ENCODE assay signal across 8 mouse cellular contexts in genomic region chr8:70898661-70899198, GRCm38 (mm10). TPM values are rescaled to one million over a fixed set of nuclear protein-coding genes. Genes with fewer than 3 reads are reported as not detected.
DNase-seq lines count a peak whose midpoint lies in the region; ATAC-seq and TF ChIP-seq lines count a peak whose summit lies in the region.

No protein-coding gene starts in this region.

- WGBS in heart, embryonic 10.5 days: 50% methylated on average over 2 of the region's 2 CpGs
- WGBS in limb, embryonic 14.5 days: 36% methylated on average over 2 of the region's 2 CpGs
- 30% methylated on average over 2 of the region's 2 CpGs for WGBS in stomach, embryonic 16.5 days

- no peak overlapping the region for H3K4me3 ChIP-seq in heart, embryonic 10.5 days
- no peak overlapping the region for H3K4me3 ChIP-seq in limb, embryonic 14.5 days (replicated peaks; ENCODE audit: low read length)
- H3K4me3 ChIP-seq in stomach, embryonic 16.5 days (replicated peaks; ENCODE audit: low read length): no peak overlapping the region

- H3K36me3 ChIP-seq in heart, embryonic 10.5 days: peaks cover 27% of the 10 kb centered on the region
- H3K36me3 ChIP-seq in limb, embryonic 14.5 days (ENCODE audit: control insufficient read depth, insufficient read depth, low read length): peaks cover 22% of the 10 kb centered on the region
- H3K36me3 ChIP-seq in stomach, embryonic 16.5 days (ENCODE audit: control insufficient read depth, insufficient read depth, low read length): peaks cover 16% of the 10 kb centered on the region; the same call in 1 of the 2 replicates

- H3K9me3 ChIP-seq in heart, embryonic 10.5 days: no peaks in the 10 kb centered on the region
- no peaks in the 10 kb centered on the region for H3K9me3 ChIP-seq in limb, embryonic 14.5 days (ENCODE audit: control insufficient read depth, low read length)
- H3K9me3 ChIP-seq in stomach, embryonic 16.5 days (replicated peaks; ENCODE audit: control insufficient read depth, low read length): no peaks in the 10 kb centered on the region

- peak overlapping the region; percentile 67; the same call in 1 of the 2 replicates for H3K9ac ChIP-seq in limb, embryonic 14.5 days (ENCODE audit: low read depth, low read length, severe bottlenecking)
- H3K9ac ChIP-seq in stomach, embryonic 16.5 days (ENCODE audit: low read length): peak overlapping the region; percentile 54

- TF ChIP-seq POLR2A in limb, embryonic 14.5 days (IDR thresholded peaks at IDR 0.05; ENCODE audit: borderline replicate concordance, extremely low read depth, insufficient read depth, insufficient read length): no peak

- ATAC-seq in limb, embryonic 14.5 days (ENCODE audit: low FRiP score, low read depth): no peak
- ATAC-seq in stomach, embryonic 16.5 days (ENCODE audit: insufficient read depth, low FRiP score): no peak

- H3K4me2 ChIP-seq in limb, embryonic 14.5 days (replicated peaks; ENCODE audit: low read depth, low read length, severe bottlenecking): no peak overlapping the region
- no peak overlapping the region for H3K4me2 ChIP-seq in stomach, embryonic 16.5 days (ENCODE audit: low read depth, low read length)

- 0 out of 2 replicates have a peak overlapping the region, but pooled peaks have one; percentile 99 for H3K27ac ChIP-seq in heart, embryonic 10.5 days
- no peak overlapping the region for H3K27ac ChIP-seq in limb, embryonic 14.5 days (replicated peaks; ENCODE audit: low read depth, low read length)
- H3K27ac ChIP-seq in stomach, embryonic 16.5 days (ENCODE audit: low read length): no peak overlapping the region

- DNase-seq in heart, embryonic 10.5 days (ENCODE audit: low spot score): no peak
- no peak for DNase-seq in heart, adult 9 months (ENCODE audit: low spot score in 2 of 2)
- peak; percentile 41 for DNase-seq in thymus, postnatal 4 days
- no peak for DNase-seq in thymus, adult 18-20 months
- DNase-seq in limb, embryonic 14.5 days (ENCODE audit: low spot score): no peak
- no peak for DNase-seq in layer of hippocampus, adult 11-12 months (ENCODE audit: low spot score)
- DNase-seq in urinary bladder, postnatal 4 days (ENCODE audit: low spot score in 2 of 2): no peak

- H3K4me1 ChIP-seq in heart, embryonic 10.5 days: peaks cover 19% of the 10 kb centered on the region
- H3K4me1 ChIP-seq in limb, embryonic 14.5 days (ENCODE audit: control insufficient read depth, insufficient read depth, low read length): peaks cover 6% of the 10 kb centered on the region; the same call in 1 of the 2 replicates
- H3K4me1 ChIP-seq in stomach, embryonic 16.5 days (ENCODE audit: control insufficient read depth, insufficient read depth, low read length): peaks cover 10% of the 10 kb centered on the region

- peaks cover 30% of the 10 kb centered on the region for H3K27me3 ChIP-seq in heart, embryonic 10.5 days (ENCODE audit: insufficient read depth, poor library complexity, severe bottlenecking)
- H3K27me3 ChIP-seq in limb, embryonic 14.5 days (ENCODE audit: control insufficient read depth, insufficient read depth, low read length): no peaks in the 10 kb centered on the region
- H3K27me3 ChIP-seq in stomach, embryonic 16.5 days (ENCODE audit: control insufficient read depth, insufficient read depth, low read length): no peaks in the 10 kb centered on the region; the same call in none of the 2 replicates

RNA-seq across cellular contexts. Expression of gene Rpl18a, which starts 1.5 kb away (rescaled TPM):
- polyA plus RNA-seq in heart, embryonic 10.5 days (2016; fragmentation: Nextera tagmentation; extraction: Ambion mirVana): 2,378 and 2,634 TPM in 2 replicates
- 5,343 and 6,042 TPM in 2 replicates for polyA plus RNA-seq in limb, embryonic 14.5 days (2012; rRNA removed)
- polyA plus RNA-seq in limb, embryonic 14.5 days (2014; fragmentation: Nextera tagmentation; extraction: Ambion mirVana): 5,732 and 5,809 TPM in 2 replicates
- 3,565 and 3,656 TPM in 2 replicates for polyA plus RNA-seq in stomach, embryonic 16.5 days (2015; fragmentation: Nextera tagmentation; extraction: Ambion mirVana)

RNA-seq across cellular contexts. Expression of gene Slc5a5, which starts 6.2 kb away (rescaled TPM):
- 0.07 and 0.29 TPM in 2 replicates for polyA plus RNA-seq in heart, embryonic 10.5 days (2016; fragmentation: Nextera tagmentation; extraction: Ambion mirVana)
- 1.4 and 1.9 TPM in 2 replicates for polyA plus RNA-seq in limb, embryonic 14.5 days (2012; rRNA removed)
- 0.19 and 0.83 TPM in 2 replicates for polyA plus RNA-seq in limb, embryonic 14.5 days (2014; fragmentation: Nextera tagmentation; extraction: Ambion mirVana)
- 8.2 and 13.8 TPM in 2 replicates for polyA plus RNA-seq in stomach, embryonic 16.5 days (2015; fragmentation: Nextera tagmentation; extraction: Ambion mirVana)

RNA-seq across cellular contexts. Expression of gene Map1s, which starts 7.0 kb away (rescaled TPM):
- polyA plus RNA-seq in heart, embryonic 10.5 days (2016; fragmentation: Nextera tagmentation; extraction: Ambion mirVana): 49.6 and 58.4 TPM in 2 replicates
- polyA plus RNA-seq in limb, embryonic 14.5 days (2012; rRNA removed): 63.7 and 96.8 TPM in 2 replicates
- 45.6 and 47.6 TPM in 2 replicates for polyA plus RNA-seq in limb, embryonic 14.5 days (2014; fragmentation: Nextera tagmentation; extraction: Ambion mirVana)
- 39.8 and 41.4 TPM in 2 replicates for polyA plus RNA-seq in stomach, embryonic 16.5 days (2015; fragmentation: Nextera tagmentation; extraction: Ambion mirVana)

RNA-seq across cellular contexts. Expression of gene Ccdc124, which starts 25.0 kb away (rescaled TPM):
- 120 and 143 TPM in 2 replicates for polyA plus RNA-seq in heart, embryonic 10.5 days (2016; fragmentation: Nextera tagmentation; extraction: Ambion mirVana)
- polyA plus RNA-seq in limb, embryonic 14.5 days (2012; rRNA removed): 49.2 and 58.9 TPM in 2 replicates
- 96.2 and 97.2 TPM in 2 replicates for polyA plus RNA-seq in limb, embryonic 14.5 days (2014; fragmentation: Nextera tagmentation; extraction: Ambion mirVana)
- polyA plus RNA-seq in stomach, embryonic 16.5 days (2015; fragmentation: Nextera tagmentation; extraction: Ambion mirVana): 85.6 and 89.6 TPM in 2 replicates

RNA-seq across cellular contexts. Expression of gene Kcnn1, which starts 35.7 kb away (rescaled TPM):
- polyA plus RNA-seq in heart, embryonic 10.5 days (2016; fragmentation: Nextera tagmentation; extraction: Ambion mirVana): 1.1 and 1.6 TPM in 2 replicates
- 9.1 and 11.2 TPM in 2 replicates for polyA plus RNA-seq in limb, embryonic 14.5 days (2012; rRNA removed)
- 2.5 and 3.0 TPM in 2 replicates for polyA plus RNA-seq in limb, embryonic 14.5 days (2014; fragmentation: Nextera tagmentation; extraction: Ambion mirVana)
- polyA plus RNA-seq in stomach, embryonic 16.5 days (2015; fragmentation: Nextera tagmentation; extraction: Ambion mirVana): 1.4 TPM in 2 replicates
